Mouse (Mus musculus) heart, postnatal 0 days (tissue): Measurements from ENCODE around the gene Fbxo34. TPM values are rescaled to one million over a fixed set of nuclear protein-coding genes. Genes with fewer than 3 reads are reported as not detected.

Experiments used
- ATAC-seq: fragments of 200-750 bp; cut with Nextera tagmentation; 2 replicates; pipeline ENCODE4 v1.8.0; 2017; ENCODE audit warnings: low read depth, moderate number of reproducible peaks, moderate library complexity; ENCODE audit not compliant: insufficient read depth
- DNase-seq: peaks from one replicate; pipeline ENCODE4 v3.0.0-alpha.2; 2016; ENCODE audit warnings: low spot score
- H3K27ac ChIP-seq: fragments of 300-500 bp; sonication (generic); 2 replicates; pipeline ENCODE4 v1.5.1; 2014; ENCODE audit warnings: low read depth, mild to moderate bottlenecking
- H3K27me3 ChIP-seq: fragments of 300-500 bp; sonication (generic); 2 replicates; pipeline ENCODE4 v1.6.1; 2014; ENCODE audit warnings: low read length, mixed read lengths; ENCODE audit not compliant: control insufficient read depth, insufficient read depth
- H3K36me3 ChIP-seq: fragments of 300-500 bp; sonication (generic); replicated peaks from 2 replicates; pipeline ENCODE4 v1.6.1; 2014; ENCODE audit warnings: low read length, mixed read lengths; ENCODE audit not compliant: control insufficient read depth, insufficient read depth
- H3K4me1 ChIP-seq: fragments of 300-500 bp; sonication (generic); 2 replicates; pipeline ENCODE4 v1.6.1; 2014; ENCODE audit warnings: antibody characterized with exemption; ENCODE audit not compliant: control insufficient read depth, insufficient read depth
- H3K4me2 ChIP-seq: fragments of 300-500 bp; sonication (generic); 2 replicates; pipeline ENCODE4 v1.6.1; 2014; ENCODE audit warnings: low read depth, mild to moderate bottlenecking, low read length, moderate library complexity
- H3K4me3 ChIP-seq: fragments of 300-500 bp; sonication (generic); 2 replicates; pipeline ENCODE4 v1.5.1; 2014; ENCODE audit warnings: low read depth, low read length
- H3K9ac ChIP-seq: fragments of 300-500 bp; sonication (generic); replicated peaks from 2 replicates; pipeline ENCODE4 v1.6.1; 2014; ENCODE audit warnings: low read depth, low read length, mixed read lengths
- H3K9me3 ChIP-seq: fragments of 300-500 bp; sonication (generic); replicated peaks from 2 replicates; pipeline ENCODE4 v1.6.1; 2016; ENCODE audit warnings: low read length; ENCODE audit not compliant: control insufficient read depth
- CTCF ChIP-seq: IDR thresholded peaks from 2 replicates; pipeline ENCODE4 v1.5.1; 2016; ENCODE audit warnings: antibody characterized with exemption, control low read depth, low read depth
- EP300 ChIP-seq: IDR thresholded peaks from 2 replicates; pipeline ENCODE4 v1.6.1; 2016; ENCODE audit warnings: antibody characterized with exemption, low read depth
- WGBS: fragments of 180-500 bp; shearing (Covaris S2); extraction: QIAGEN DNeasy Blood & Tissue Kit; methylation state at CpG from one replicate; pipeline ENCODE4 v1.1.7; 2014; 5-methylcytosine and 5-hydroxymethylcytosine counted together
- polyA plus RNA-seq: library from polyadenylated mRNA; unstranded; fragments of >200 nt; fragmentation: Nextera tagmentation; extraction: Ambion mirVana; gene quantifications from 2 replicates; pipeline ENCODE4 v1.2.1, GENCODE M21; 2015
- total RNA-seq: library from RNA; depleted of rRNA; stranded (reverse); fragments of >200 nt; gene quantifications from 2 replicates; pipeline ENCODE4 v1.2.3, GENCODE M21; 2014; ENCODE audit warnings: low replicate concordance

Gene Fbxo34
- total and polyA plus RNA-seq, 2 experiments from 2014 or later: 9.9 to 12.8 TPM

DNA sequence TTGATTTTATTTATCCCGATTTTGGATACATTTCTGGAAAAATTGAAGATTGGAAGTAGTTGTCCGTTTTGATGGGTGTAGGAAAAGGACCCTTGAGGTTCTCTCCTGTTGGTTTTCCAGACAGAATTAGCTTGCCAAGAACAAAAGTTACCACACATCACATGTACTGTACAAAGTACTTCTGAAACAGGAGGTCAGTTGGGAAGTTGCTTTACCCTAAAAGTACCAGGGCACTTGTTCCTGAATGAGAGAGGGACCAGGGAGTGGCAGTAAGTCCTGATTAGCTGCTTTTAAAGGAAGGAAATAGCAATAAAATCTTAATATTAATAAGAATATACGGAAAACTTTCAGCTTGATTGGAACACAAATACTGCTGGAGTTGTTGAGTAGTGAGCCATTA, 46.9 kb downstream of the Fbxo34 start:
- ATAC-seq (no peak), DNase-seq (no peak)
- no peak overlapping the region for H3K4me3 ChIP-seq
- TF ChIP-seq EP300: no peak
- H3K4me2 ChIP-seq: no peak overlapping the region
- H3K9me3 ChIP-seq: no peaks in the 10 kb centered on the region
- 0 out of 2 replicates have a peak, but pooled peaks cover 4% of the 10 kb centered on the region for H3K36me3 ChIP-seq
- H3K9ac ChIP-seq: no peak overlapping the region
- no peak overlapping the region for H3K27ac ChIP-seq
- H3K4me1 ChIP-seq: no peaks in the 10 kb centered on the region
- H3K27me3 ChIP-seq: no peaks in the 10 kb centered on the region
- 56% methylated on average over 3 of the region's 3 CpGs for WGBS

GRCm38 (mm10) chr14:47498632-47499031, 48.4 kb downstream of the Fbxo34 start:
- 72% methylated on average over 5 of the region's 5 CpGs for WGBS
- H3K27me3 ChIP-seq: no peaks in the 10 kb centered on the region
- TF ChIP-seq EP300: no peak
- TF ChIP-seq CTCF: no peak
- ATAC-seq (no peak), DNase-seq (no peak)
- no peaks in the 10 kb centered on the region for H3K9me3 ChIP-seq
- no peak overlapping the region for H3K4me3 ChIP-seq
- no peak overlapping the region for H3K9ac ChIP-seq
- H3K27ac ChIP-seq: no peak overlapping the region
- H3K36me3 ChIP-seq: 0 out of 2 replicates have a peak, but pooled peaks cover 4% of the 10 kb centered on the region
- H3K4me2 ChIP-seq: no peak overlapping the region
- no peaks in the 10 kb centered on the region for H3K4me1 ChIP-seq

DNA sequence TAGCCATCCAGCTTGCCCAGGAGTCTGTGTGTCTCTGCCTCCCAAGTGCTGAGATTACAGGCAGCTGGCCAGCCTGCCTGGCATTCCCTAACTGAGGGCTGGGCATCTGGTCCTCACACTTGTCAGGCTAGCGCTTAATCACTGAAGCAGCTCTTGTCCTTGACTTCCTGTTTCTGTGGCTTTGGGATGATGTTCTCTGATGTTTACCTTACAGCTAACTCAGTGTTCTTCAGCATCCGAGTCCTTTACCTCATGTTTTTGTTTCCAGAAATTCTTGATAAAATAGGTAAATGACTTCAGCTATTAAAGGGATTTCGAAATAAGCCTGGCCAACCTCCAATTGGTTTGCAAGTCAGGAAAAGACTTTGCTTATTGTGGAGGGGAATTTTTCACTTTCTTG, 53.8 kb downstream of the Fbxo34 start:
- WGBS: 58% methylated on average over 3 of the region's 3 CpGs
- no peaks in the 10 kb centered on the region for H3K27me3 ChIP-seq
- ATAC-seq: no peak
- H3K4me3 ChIP-seq: no peak overlapping the region
- 0 out of 2 replicates have a peak, but pooled peaks cover 3% of the 10 kb centered on the region for H3K36me3 ChIP-seq
- H3K9ac ChIP-seq: no peak overlapping the region
- H3K9me3 ChIP-seq: no peaks in the 10 kb centered on the region
- no peaks in the 10 kb centered on the region for H3K4me1 ChIP-seq
- DNase-seq: peak; percentile 55
- H3K27ac ChIP-seq: no peak overlapping the region
- TF ChIP-seq EP300 (no peak), CTCF (no peak)
- no peak overlapping the region for H3K4me2 ChIP-seq

DNA sequence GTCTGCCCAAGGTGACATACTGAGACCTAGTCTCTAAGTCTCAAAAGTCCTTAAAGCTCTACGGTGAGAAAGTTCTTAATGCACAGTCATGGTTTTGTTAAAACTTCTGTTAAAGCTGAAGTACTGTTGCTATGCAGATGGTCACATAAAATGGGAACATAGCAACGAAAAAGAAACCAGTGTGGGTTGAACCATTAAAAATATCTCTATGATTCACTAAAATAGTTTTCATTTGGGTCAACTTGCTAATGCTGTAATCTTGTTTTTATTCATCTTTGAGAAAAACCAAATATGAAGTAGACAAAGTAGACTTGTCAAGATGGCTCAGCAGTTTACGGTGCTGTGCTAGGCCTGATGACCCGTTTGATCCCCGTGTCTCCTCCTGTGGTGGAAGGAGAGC, 56.5 kb downstream of the Fbxo34 start:
- no peaks in the 10 kb centered on the region for H3K4me1 ChIP-seq
- no peaks in the 10 kb centered on the region for H3K9me3 ChIP-seq
- H3K4me3 ChIP-seq: no peak overlapping the region
- no peak overlapping the region for H3K27ac ChIP-seq
- no peak overlapping the region for H3K4me2 ChIP-seq
- TF ChIP-seq CTCF (no peak), EP300 (no peak)
- DNase-seq (no peak), ATAC-seq (no peak)
- no peaks in the 10 kb centered on the region for H3K27me3 ChIP-seq
- 91% methylated on average over 5 of the region's 5 CpGs for WGBS
- H3K36me3 ChIP-seq: 0 out of 2 replicates have a peak, but pooled peaks cover 3% of the 10 kb centered on the region
- H3K9ac ChIP-seq: no peak overlapping the region

DNA sequence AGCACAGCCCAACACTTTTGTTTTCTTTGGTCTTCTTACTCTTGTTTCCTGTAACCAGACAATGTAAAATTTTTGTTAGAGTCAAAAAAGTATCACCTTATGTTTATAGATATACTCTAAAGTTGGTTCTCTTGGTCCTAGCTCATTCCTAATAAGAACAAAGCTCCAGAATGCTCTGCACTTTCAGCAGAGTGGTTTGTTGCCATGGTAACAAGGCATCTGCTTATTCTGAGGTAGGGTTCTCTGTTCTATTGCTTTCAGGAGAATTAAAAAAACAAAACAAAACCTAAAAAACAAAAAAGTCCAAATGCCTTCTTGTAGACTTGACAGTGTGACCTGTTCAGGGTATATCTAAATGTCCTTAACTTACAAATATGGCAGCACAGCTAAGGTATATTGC, 57.8 kb downstream of the Fbxo34 start:
- no peak for ATAC-seq
- no peaks in the 10 kb centered on the region for H3K4me1 ChIP-seq
- H3K27me3 ChIP-seq: no peaks in the 10 kb centered on the region
- H3K4me3 ChIP-seq: no peak overlapping the region
- no peak overlapping the region for H3K27ac ChIP-seq
- H3K9me3 ChIP-seq: no peaks in the 10 kb centered on the region
- H3K9ac ChIP-seq: no peak overlapping the region
- H3K36me3 ChIP-seq: 0 out of 2 replicates have a peak, but pooled peaks cover 3% of the 10 kb centered on the region
- TF ChIP-seq CTCF (no peak), EP300 (no peak)
- DNase-seq: no peak
- H3K4me2 ChIP-seq: no peak overlapping the region

GRCm38 (mm10) chr14:47510244-47510643, 60.0 kb downstream of the Fbxo34 start:
- no peak overlapping the region for H3K4me3 ChIP-seq
- H3K27ac ChIP-seq: no peak overlapping the region
- H3K27me3 ChIP-seq: no peaks in the 10 kb centered on the region
- TF ChIP-seq EP300: no peak
- no peak for TF ChIP-seq CTCF
- no peak overlapping the region for H3K9ac ChIP-seq
- DNase-seq: no peak
- H3K4me1 ChIP-seq: peaks cover 3% of the 10 kb centered on the region; the same call in 1 of the 2 replicates
- 0 out of 2 replicates have a peak, but pooled peaks cover 2% of the 10 kb centered on the region for H3K36me3 ChIP-seq
- WGBS: 91% methylated on average over 4 of the region's 4 CpGs
- H3K4me2 ChIP-seq: no peak overlapping the region
- H3K9me3 ChIP-seq: no peaks in the 10 kb centered on the region
- ATAC-seq: no peak
